Mouse (Mus musculus) neural tube, embryonic 14.5 days (tissue): Measurements from ENCODE around the gene Armc8. TPM values are rescaled to one million over a fixed set of nuclear protein-coding genes. Genes with fewer than 3 reads are reported as not detected.

Source experiments
- polyA plus RNA-seq: library from polyadenylated mRNA; unstranded; fragments of >200 nt; fragmentation: Nextera tagmentation; extraction: Ambion mirVana; gene quantifications from 2 replicates; pipeline ENCODE4 v1.2.1, GENCODE M21; 2014

The Armc8 gene
- polyA plus RNA-seq, 1 experiment from 2014 or later, result 88.8 TPM

Other genes starting within 250 kb of the Armc8 start
- 0.46 and 0.93 TPM in 2 replicates for gene Esyt3, start 210.3 kb downstream of the Armc8 start, polyA plus RNA-seq
- 43.4 and 57.9 TPM in 2 replicates for gene Mras, start 131.5 kb downstream of the Armc8 start, polyA plus RNA-seq
- not detected in 2 replicates for gene Nme9, start 117.4 kb downstream of the Armc8 start, polyA plus RNA-seq
- 22.8 and 23.4 TPM in 2 replicates for gene Dbr1, start 6.9 kb upstream of the Armc8 start, polyA plus RNA-seq
- gene A4gnt, start 43.6 kb upstream of the Armc8 start, polyA plus RNA-seq, result not detected in 2 replicates
- 8.2 and 9.0 TPM in 2 replicates for gene Dzip1l, start 60.6 kb upstream of the Armc8 start, polyA plus RNA-seq
- not detected in 2 replicates for gene Cldn18, start 148.4 kb upstream of the Armc8 start, polyA plus RNA-seq